Mouse (Mus musculus): Measurements from ENCODE around the gene Desi1. TPM values are rescaled to one million over a fixed set of nuclear protein-coding genes. Genes with fewer than 3 reads are reported as not detected.

The Desi1 gene
- total RNA-seq, 2 experiments from 2014 or later = 96.5 to 108 TPM

Other genes with a start within 250 kb of the Desi1 start
- 100 to 1,000 TPM; 293 to 297 TPM for gene Tef, start 231.4 kb downstream of the Desi1 start, total RNA-seq (2021)
- gene Tob2, start 175.1 kb downstream of the Desi1 start, total RNA-seq (2021) = 10 to 100 TPM; 33.8 to 45.2 TPM
- gene Phf5a, start 162.0 kb downstream of the Desi1 start, total RNA-seq (2021) = 10 to 100 TPM; 34.3 to 36.2 TPM
- 100 to 1,000 TPM; 452 to 460 TPM for gene Aco2, start 161.6 kb downstream of the Desi1 start, total RNA-seq (2021)
- 10 to 100 TPM; 47.4 to 50.7 TPM for gene Polr3h, start 107.6 kb downstream of the Desi1 start, total RNA-seq (2021)
- gene Csdc2, start 97.1 kb downstream of the Desi1 start, total RNA-seq (2021) = 10 to 100 TPM; 71.1 to 72.6 TPM
- gene Pmm1, start 72.9 kb downstream of the Desi1 start, total RNA-seq (2021) = 100 to 1,000 TPM; 216 to 221 TPM
- gene 1700029P11Rik, start 53.3 kb downstream of the Desi1 start, total RNA-seq (2021) = not detected
- gene Xrcc6, start 46.0 kb downstream of the Desi1 start, total RNA-seq (2021) = 10 to 100 TPM; 26.3 to 27.1 TPM
- 100 to 1,000 TPM; 117 TPM for gene Snu13, start 13.7 kb upstream of the Desi1 start, total RNA-seq (2021)
- gene 4930407I10Rik, start 25.3 kb upstream of the Desi1 start, total RNA-seq (2021) = not detected
- under 1 TPM; 0.25 to 0.50 TPM for gene Mei1, start 36.1 kb upstream of the Desi1 start, total RNA-seq (2021)
- gene Ccdc134, start 94.1 kb upstream of the Desi1 start, total RNA-seq (2021) = 10 to 100 TPM; 12.4 to 12.9 TPM
- gene Srebf2, start 113.3 kb upstream of the Desi1 start, total RNA-seq (2021) = 100 to 1,000 TPM; 175 to 189 TPM
- gene Shisa8, start 179.0 kb upstream of the Desi1 start, total RNA-seq (2021) = 1 to 10 TPM; 1.4 to 1.9 TPM
- under 1 TPM; 0.47 to 0.76 TPM for gene Tnfrsf13c, start 190.5 kb upstream of the Desi1 start, total RNA-seq (2021)
- 1 to 10 TPM; 2.5 to 3.1 TPM for gene Cenpm, start 210.9 kb upstream of the Desi1 start, total RNA-seq (2021)
- 100 to 1,000 TPM; 100 to 113 TPM for gene 1500009C09Rik, start 218.5 kb upstream of the Desi1 start, total RNA-seq (2021)
- gene Sept3, start 241.0 kb upstream of the Desi1 start, total RNA-seq (2021) = 100 to 1,000 TPM; 609 to 650 TPM